Mouse (Mus musculus): ENCODE results near the gene Fam57b. TPM values are rescaled to one million over a fixed set of nuclear protein-coding genes. Genes with fewer than 3 reads are reported as not detected.
A peak's percentile ranks its signal among the peaks of the same experiment; 100 is the strongest.

Gene Fam57b
- polyA plus RNA-seq, 1 experiment, result 0.30 TPM

DNA sequence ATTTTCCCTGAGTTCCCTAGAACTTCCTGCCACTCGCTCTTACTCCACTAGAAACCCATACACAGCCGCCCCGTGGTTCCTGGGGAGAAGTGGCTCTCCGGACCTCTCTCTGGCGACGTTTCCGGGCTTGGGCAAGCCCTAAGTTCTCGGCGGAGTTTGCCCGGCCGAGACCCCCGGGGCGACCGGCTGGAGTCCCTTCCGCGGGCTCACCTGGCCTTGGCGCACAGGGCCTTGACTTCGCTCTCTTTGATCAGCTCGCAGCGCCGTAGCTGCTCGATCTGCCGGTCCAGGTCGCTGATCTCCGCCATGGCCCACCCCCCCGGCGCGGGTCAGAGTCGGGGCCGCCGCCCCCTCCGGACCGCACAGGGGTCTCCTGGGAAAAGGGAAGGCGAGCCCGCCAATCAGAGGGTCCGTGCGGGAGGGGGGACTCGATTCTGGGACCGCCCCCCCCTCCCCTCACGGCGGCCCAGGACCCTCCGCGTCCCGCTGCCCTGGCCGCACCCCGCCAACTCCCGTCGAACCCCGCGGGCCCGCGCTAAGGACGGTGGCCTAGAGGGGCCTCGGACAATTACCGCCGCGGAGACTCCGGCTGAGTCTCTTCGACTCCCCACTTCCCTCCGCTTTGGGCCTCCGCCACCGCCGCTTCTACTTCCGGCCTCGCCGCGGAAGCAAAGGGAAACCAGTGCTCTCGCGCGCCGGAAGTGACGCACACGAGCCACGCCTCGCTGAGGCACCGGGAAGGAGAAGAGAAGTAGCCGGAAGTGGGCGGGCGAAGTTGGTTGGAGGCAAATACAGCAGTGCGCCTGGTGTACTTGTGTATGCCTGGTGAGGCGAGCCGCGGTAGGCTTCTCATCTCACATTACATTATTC lies 5.4 kb upstream of the Fam57b start, which contains the start of gene Ppp4c:
Gene Ppp4c, minus strand, starts transcription at position 646 of the 870 bp plus-strand sequence.
- DNase-seq (ENCODE audit: low read depth in 1 of 2, low spot score in 2 of 2), result peak; percentile 95 to 97
- peak within 1 kb of the TSS; percentile 83 for H3K4me3 ChIP-seq (ENCODE audit: extremely low read depth, insufficient read depth, insufficient read length)
- under 1% methylated on average over 82 of the region's 83 CpGs for WGBS
- TF ChIP-seq POLR2A (IDR thresholded peaks at IDR 0.05; ENCODE audit: low read depth, low read length), result peak; percentile 79
- TF ChIP-seq CTCF (IDR thresholded peaks at IDR 0.05; ENCODE audit: extremely low read depth, insufficient read depth, insufficient read length, insufficient replicate concordance), result no peak
- peak within 1 kb of the TSS; percentile 92 for H3K27ac ChIP-seq (ENCODE audit: insufficient read depth, low read length)
- no peaks in the 10 kb centered on the region for H3K27me3 ChIP-seq (ENCODE audit: control insufficient read depth, insufficient read depth, low read length)
- H3K36me3 ChIP-seq (ENCODE audit: control insufficient read depth, insufficient read depth, low read length), result peaks cover 41% of the 10 kb centered on the region
- peaks cover 2% of the 10 kb centered on the region; the same call in 1 of the 2 replicates for H3K4me1 ChIP-seq (ENCODE audit: control insufficient read depth, insufficient read depth, insufficient read length)

- peaks cover 10% of the 10 kb centered on the region; the same call in 1 of the 2 replicates for H3K4me1 ChIP-seq (ENCODE audit: control insufficient read depth, insufficient read depth, insufficient read length)
- peak overlapping the region; percentile 15 for H3K4me3 ChIP-seq (ENCODE audit: extremely low read depth, insufficient read depth, insufficient read length)
- no peak for TF ChIP-seq CTCF (IDR thresholded peaks at IDR 0.05; ENCODE audit: extremely low read depth, insufficient read depth, insufficient read length, insufficient replicate concordance)
- no peak for TF ChIP-seq POLR2A (IDR thresholded peaks at IDR 0.05; ENCODE audit: low read depth, low read length)
- 38% methylated on average over 11 of the region's 11 CpGs for WGBS
- no peaks in the 10 kb centered on the region for H3K27me3 ChIP-seq (ENCODE audit: control insufficient read depth, insufficient read depth, low read length)
- H3K36me3 ChIP-seq (ENCODE audit: control insufficient read depth, insufficient read depth, low read length), result peaks cover 36% of the 10 kb centered on the region
- no peak for DNase-seq (ENCODE audit: low read depth in 1 of 2, low spot score in 2 of 2)
- H3K27ac ChIP-seq (ENCODE audit: insufficient read depth, low read length), result peak overlapping the region; percentile 49
These were observed 4.6 kb upstream of the Fam57b start for GRCm38 (mm10) chr7:126792721-126793443.

- no peak overlapping the region for H3K4me3 ChIP-seq (ENCODE audit: extremely low read depth, insufficient read depth, insufficient read length)
- 82% methylated on average over 4 of the region's 4 CpGs for WGBS
- no peak for DNase-seq (ENCODE audit: low read depth in 1 of 2, low spot score in 2 of 2)
- TF ChIP-seq POLR2A (IDR thresholded peaks at IDR 0.05; ENCODE audit: low read depth, low read length), result no peak
- no peak for TF ChIP-seq CTCF (IDR thresholded peaks at IDR 0.05; ENCODE audit: extremely low read depth, insufficient read depth, insufficient read length, insufficient replicate concordance)
- H3K27ac ChIP-seq (ENCODE audit: insufficient read depth, low read length), result peak overlapping the region; percentile 67
- H3K27me3 ChIP-seq (ENCODE audit: control insufficient read depth, insufficient read depth, low read length), result no peaks in the 10 kb centered on the region
- H3K36me3 ChIP-seq (ENCODE audit: control insufficient read depth, insufficient read depth, low read length), result peaks cover 29% of the 10 kb centered on the region
- H3K4me1 ChIP-seq (ENCODE audit: control insufficient read depth, insufficient read depth, insufficient read length), result peaks cover 11% of the 10 kb centered on the region; the same call in 1 of the 2 replicates
These were observed 3.8 kb upstream of the Fam57b start for GRCm38 (mm10) chr7:126793456-126794270.

DNA sequence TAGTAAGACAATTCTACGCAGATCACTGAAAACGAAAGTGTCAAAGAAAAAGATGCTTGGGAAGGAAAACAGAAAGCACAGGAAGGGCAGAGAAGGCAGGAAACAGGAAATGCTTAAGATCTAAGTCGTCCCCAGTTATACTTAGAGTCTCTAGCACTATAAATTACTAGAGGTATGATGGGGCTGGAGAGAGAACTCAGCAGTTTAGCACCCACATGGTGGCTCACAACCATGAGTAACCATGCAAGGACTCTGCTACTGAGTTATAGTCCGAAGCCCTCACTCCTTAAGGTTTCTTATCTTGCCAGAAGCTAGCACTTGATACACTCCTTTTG lies 3.2 kb upstream of the Fam57b start:
- TF ChIP-seq POLR2A (IDR thresholded peaks at IDR 0.05; ENCODE audit: low read depth, low read length) (no peak), CTCF (IDR thresholded peaks at IDR 0.05; ENCODE audit: extremely low read depth, insufficient read depth, insufficient read length, insufficient replicate concordance) (no peak)
- 23% methylated on average over 4 of the region's 4 CpGs for WGBS
- DNase-seq (ENCODE audit: low read depth in 1 of 2, low spot score in 2 of 2), result no peak
- H3K36me3 ChIP-seq (ENCODE audit: control insufficient read depth, insufficient read depth, low read length), result peaks cover 23% of the 10 kb centered on the region
- H3K27me3 ChIP-seq (ENCODE audit: control insufficient read depth, insufficient read depth, low read length), result no peaks in the 10 kb centered on the region
- H3K4me3 ChIP-seq (ENCODE audit: extremely low read depth, insufficient read depth, insufficient read length), result no peak overlapping the region
- H3K27ac ChIP-seq (ENCODE audit: insufficient read depth, low read length), result peak overlapping the region; percentile 67
- peaks cover 11% of the 10 kb centered on the region; the same call in 1 of the 2 replicates for H3K4me1 ChIP-seq (ENCODE audit: control insufficient read depth, insufficient read depth, insufficient read length)

- TF ChIP-seq POLR2A (IDR thresholded peaks at IDR 0.05; ENCODE audit: low read depth, low read length), result no peak
- no peak for TF ChIP-seq CTCF (IDR thresholded peaks at IDR 0.05; ENCODE audit: extremely low read depth, insufficient read depth, insufficient read length, insufficient replicate concordance)
- 93% methylated on average over 16 of the region's 16 CpGs for WGBS
- H3K27ac ChIP-seq (ENCODE audit: insufficient read depth, low read length), result no peak overlapping the region
- H3K4me1 ChIP-seq (ENCODE audit: control insufficient read depth, insufficient read depth, insufficient read length), result peaks cover 11% of the 10 kb centered on the region; the same call in 1 of the 2 replicates
- DNase-seq (ENCODE audit: low read depth in 1 of 2, low spot score in 2 of 2), result no peak
- no peaks in the 10 kb centered on the region for H3K27me3 ChIP-seq (ENCODE audit: control insufficient read depth, insufficient read depth, low read length)
- H3K4me3 ChIP-seq (ENCODE audit: extremely low read depth, insufficient read depth, insufficient read length), result no peak overlapping the region
- peaks cover 16% of the 10 kb centered on the region for H3K36me3 ChIP-seq (ENCODE audit: control insufficient read depth, insufficient read depth, low read length)
These were observed 1.8 kb upstream of the Fam57b start for GRCm38 (mm10) chr7:126795387-126796317.

Measured in spleen, adult 2 months (tissue).